Mouse (Mus musculus): Measurements from ENCODE around the gene Elavl3.
"Not testable (repeated sequence)": the region's sequence is repeated elsewhere in the genome, so short reads cannot be mapped to it uniquely, and the experiment has no call there.

Elavl3 gene

GRCm38 (mm10) chr9:22051958-22052254, at the start of gene Elavl3:
Gene Elavl3 (minus strand): TSS chr9:22052023.
- DNase-seq = peak in 1 of 2 experiments; percentile 43

- no peak for DNase-seq
These were observed 48.1 kb upstream of the Elavl3 start for GRCm38 (mm10) chr9:22099922-22100321.

- peak in 1 of 2 experiments; percentile 23 for DNase-seq
These were observed 47.3 kb upstream of the Elavl3 start, which contains the start of gene Cnn1 for GRCm38 (mm10) chr9:22098993-22099696. Gene Cnn1 (plus strand): TSS chr9:22099216.

GRCm38 (mm10) chr9:22095854-22096307, 44.1 kb upstream of the Elavl3 start:
- peak; percentile 83 to 93 for DNase-seq

- no peak for DNase-seq
These were observed 40.9 kb upstream of the Elavl3 start for GRCm38 (mm10) chr9:22092746-22093145.

GRCm38 (mm10) chr9:22089986-22090385, 38.2 kb upstream of the Elavl3 start:
- DNase-seq = no peak

- DNase-seq = no peak
These were observed 37.5 kb upstream of the Elavl3 start for GRCm38 (mm10) chr9:22089281-22089680.

GRCm38 (mm10) chr9:22087034-22087618, 35.3 kb upstream of the Elavl3 start:
- DNase-seq = no peak

- DNase-seq = no peak
These were observed 34.2 kb upstream of the Elavl3 start for GRCm38 (mm10) chr9:22086012-22086411.

- peak; percentile 93 to 98 for DNase-seq
These were observed 33.4 kb upstream of the Elavl3 start, which contains the start of gene Ecsit for GRCm38 (mm10) chr9:22085022-22085834. Gene Ecsit (minus strand): TSS chr9:22085438.

GRCm38 (mm10) chr9:22084667-22085021, 32.8 kb upstream of the Elavl3 start:
- DNase-seq = no peak

GRCm38 (mm10) chr9:22076223-22076622, 24.4 kb upstream of the Elavl3 start:
- DNase-seq = no peak

GRCm38 (mm10) chr9:22075778-22076177, 24.0 kb upstream of the Elavl3 start:
- DNase-seq = not testable (repeated sequence)

- DNase-seq = no peak
These were observed 20.5 kb upstream of the Elavl3 start for GRCm38 (mm10) chr9:22072276-22072675.

- peak; percentile 98 to 99 for DNase-seq
These were observed 19.2 kb upstream of the Elavl3 start, which contains the start of the genes Gm49318 and Zfp653 for GRCm38 (mm10) chr9:22070791-22071573. Gene Gm49318 (minus strand): TSS chr9:22071259. Gene Zfp653 (minus strand): TSS chr9:22071376.

- DNase-seq = no peak
These were observed 18.2 kb upstream of the Elavl3 start for GRCm38 (mm10) chr9:22069881-22070553.

- no peak for DNase-seq
These were observed 15.4 kb upstream of the Elavl3 start for GRCm38 (mm10) chr9:22067195-22067594.

- DNase-seq = peak; percentile 56 to 89
These were observed 14.6 kb upstream of the Elavl3 start for GRCm38 (mm10) chr9:22066433-22066832.

- no peak for DNase-seq
These were observed 13.8 kb upstream of the Elavl3 start for GRCm38 (mm10) chr9:22065642-22066041.

GRCm38 (mm10) chr9:22064341-22064740, 12.5 kb upstream of the Elavl3 start:
- no peak for DNase-seq

- DNase-seq = no peak
These were observed 9.5 kb upstream of the Elavl3 start for GRCm38 (mm10) chr9:22061339-22061738.

GRCm38 (mm10) chr9:22058011-22058424, 6.2 kb upstream of the Elavl3 start:
- DNase-seq = no peak

Measured in kidney, postnatal 36 days (tissue).